Mouse (Mus musculus) embryonic fibroblast, embryonic 13.5 days (primary cell): ENCODE measurements at regions not wholly inside any gene's neighbourhood (a gene's known extent, or its start where the extent isn't known, plus 50 kb on each side); places are given as distances from the start of the nearest gene placed in this dataset.

Source experiments
- H3K27ac ChIP-seq: 2 replicates; pipeline ENCODE4 v1.5.1; 2012; ENCODE audit warnings: low read length, control low read depth, inconsistent platforms; ENCODE audit not compliant: insufficient read depth
- H3K4me1 ChIP-seq: 2 replicates; pipeline ENCODE4 v1.6.1; 2011; ENCODE audit warnings: low read length; ENCODE audit not compliant: control insufficient read depth, insufficient read depth
- H3K4me3 ChIP-seq: 2 replicates; pipeline ENCODE4 v1.5.1; 2011; ENCODE audit warnings: mild to moderate bottlenecking, control low read depth, low read length; ENCODE audit not compliant: insufficient read depth
- CTCF ChIP-seq: IDR thresholded peaks from 2 replicates; pipeline ENCODE4 v1.5.1; 2011; ENCODE audit warnings: mild to moderate bottlenecking, control low read depth, low read length, moderate library complexity, borderline replicate concordance; ENCODE audit not compliant: insufficient read depth
- POLR2A ChIP-seq: IDR thresholded peaks from 2 replicates; pipeline ENCODE4 v1.6.1; 2011; ENCODE audit warnings: low read depth, mild to moderate bottlenecking, control low read depth, low read length, moderate library complexity

GRCm38 (mm10) chr4:142970040-142970439 is 242.8 kb downstream of the Prdm2 start:
- no peak for TF ChIP-seq POLR2A
- no peak for TF ChIP-seq CTCF
- Histone ChIP-seq H3K27ac (no peak overlapping the region), H3K4me3 (no peak overlapping the region), H3K4me1 (no peaks in the 10 kb centered on the region)

- Histone ChIP-seq H3K4me3 (no peak overlapping the region), H3K27ac (no peak overlapping the region)
- TF ChIP-seq CTCF (no peak), POLR2A (no peak)
Observed at GRCm38 (mm10) chr4:142967604-142968003, 245.2 kb downstream of the Prdm2 start.

GRCm38 (mm10) chr4:142956832-142957429 is 255.9 kb downstream of the Prdm2 start:
- TF ChIP-seq POLR2A (no peak), CTCF (no peak)
- Histone ChIP-seq H3K4me1 (no peaks in the 10 kb centered on the region), H3K27ac (no peak overlapping the region), H3K4me3 (no peak overlapping the region)

More at GRCm38 (mm10) chr4:142967604-142968003, 245.2 kb downstream of the Prdm2 start:
- H3K4me1 ChIP-seq = no peaks in the 10 kb centered on the region

- Histone ChIP-seq H3K4me3 (no peak overlapping the region), H3K4me1 (no peaks in the 10 kb centered on the region), H3K27ac (no peak overlapping the region)
- TF ChIP-seq POLR2A (no peak), CTCF (no peak)
Observed at GRCm38 (mm10) chr4:142956376-142956775, 256.4 kb downstream of the Prdm2 start.

GRCm38 (mm10) chr4:142953724-142954123 is 259.1 kb downstream of the Prdm2 start:
- no peak for TF ChIP-seq CTCF

GRCm38 (mm10) chr4:142952879-142953278 is 259.9 kb downstream of the Prdm2 start:
- TF ChIP-seq POLR2A = no peak
- TF ChIP-seq CTCF = no peak
- no peak overlapping the region for H3K4me3 ChIP-seq
- no peaks in the 10 kb centered on the region for H3K4me1 ChIP-seq
- no peak overlapping the region for H3K27ac ChIP-seq

More at GRCm38 (mm10) chr4:142953724-142954123, 259.1 kb downstream of the Prdm2 start:
- Histone ChIP-seq H3K4me1 (no peaks in the 10 kb centered on the region), H3K27ac (no peak overlapping the region), H3K4me3 (no peak overlapping the region)

- TF ChIP-seq CTCF (no peak), POLR2A (no peak)
- Histone ChIP-seq H3K4me1 (no peaks in the 10 kb centered on the region), H3K27ac (no peak overlapping the region), H3K4me3 (no peak overlapping the region)
Observed at GRCm38 (mm10) chr4:142947673-142948072, 265.1 kb downstream of the Prdm2 start.

GRCm38 (mm10) chr4:142933627-142934026 is 279.2 kb downstream of the Prdm2 start:
- no peak for TF ChIP-seq POLR2A
- no peak for TF ChIP-seq CTCF
- Histone ChIP-seq H3K4me3 (no peak overlapping the region), H3K4me1 (no peaks in the 10 kb centered on the region), H3K27ac (no peak overlapping the region)

- TF ChIP-seq CTCF (no peak), POLR2A (no peak)
- Histone ChIP-seq H3K4me1 (no peaks in the 10 kb centered on the region), H3K27ac (no peak overlapping the region), H3K4me3 (no peak overlapping the region)
Observed at GRCm38 (mm10) chr4:142929245-142929644, 283.6 kb downstream of the Prdm2 start.

- TF ChIP-seq POLR2A (no peak), CTCF (no peak)
- no peak overlapping the region for H3K4me3 ChIP-seq
- no peaks in the 10 kb centered on the region for H3K4me1 ChIP-seq
- H3K27ac ChIP-seq = no peak overlapping the region
Observed at GRCm38 (mm10) chr4:142927328-142928108, 285.3 kb downstream of the Prdm2 start.

GRCm38 (mm10) chr4:142925111-142925510 is 287.7 kb downstream of the Prdm2 start:
- H3K27ac ChIP-seq = no peak overlapping the region
- H3K4me3 ChIP-seq = no peak overlapping the region
- TF ChIP-seq CTCF (no peak), POLR2A (no peak)
- H3K4me1 ChIP-seq = no peaks in the 10 kb centered on the region
